Mouse (Mus musculus): ENCODE measurements around the gene Sp1. TPM values are rescaled to one million over a fixed set of nuclear protein-coding genes. Genes with fewer than 3 reads are reported as not detected.

The Sp1 gene
- 4.3 and 6.0 TPM in 2 replicates for polyA plus RNA-seq (2015; fragmentation: Nextera tagmentation; extraction: Ambion mirVana)

GRCm38 (mm10) chr15:102405489-102406195 lies at the start of gene Sp1:
Gene Sp1, plus strand, starts transcription at chr15:102406143.
- WGBS = under 1% methylated on average over 38 of the region's 38 CpGs
- ATAC-seq (ENCODE audit: low read depth) = peak; percentile 99
- peak within 1 kb of the TSS; percentile 81 for H3K4me3 ChIP-seq

DNA sequence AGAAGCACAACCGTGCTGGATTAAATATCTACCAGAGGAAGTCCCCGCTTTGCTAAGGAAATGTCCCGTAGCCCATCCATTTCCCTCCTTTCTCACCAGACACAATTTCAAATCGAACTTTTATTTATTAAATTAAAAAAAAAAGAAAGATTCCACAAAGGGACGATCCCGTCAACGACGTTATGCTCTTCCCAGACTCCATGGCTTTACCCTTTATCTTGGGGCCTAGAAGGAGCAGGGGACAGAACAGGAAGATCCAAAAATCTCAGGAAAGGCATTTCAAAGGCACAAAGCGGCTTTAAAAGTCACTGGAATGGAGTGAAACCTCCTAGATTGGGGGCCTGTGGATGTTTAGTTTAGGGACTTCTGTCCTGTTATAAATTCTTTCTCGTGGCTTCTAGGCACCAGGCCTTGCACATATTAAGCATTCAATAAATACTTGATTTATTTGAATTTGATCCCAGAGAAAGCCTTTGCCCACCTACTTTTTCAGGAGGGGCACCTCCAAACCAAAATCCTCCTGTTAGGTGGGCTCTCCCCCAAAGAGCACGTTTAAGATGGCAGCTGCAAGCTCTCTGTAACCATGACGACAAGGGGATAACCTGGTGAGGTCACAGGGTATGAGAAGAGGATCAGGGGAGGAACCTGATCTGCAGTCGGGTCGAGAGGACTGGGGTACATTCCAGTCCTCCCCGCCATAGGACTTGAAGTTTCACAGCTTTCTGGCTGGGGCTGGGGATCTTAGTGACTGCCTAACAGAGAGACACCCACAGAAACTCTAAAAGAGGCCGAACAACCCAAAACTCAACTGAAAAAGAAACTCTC lies 49.2 kb upstream of the Sp1 start:
- peak overlapping the region; percentile 38; the same call in 1 of the 2 replicates for H3K27ac ChIP-seq (replicated peaks)

More at GRCm38 (mm10) chr15:102405489-102406195, at the start of gene Sp1:
- Histone ChIP-seq H3K27ac (replicated peaks) (peak within 1 kb of the TSS; percentile 99), H3K9ac (peak within 1 kb of the TSS; percentile 88), H3K36me3 (peaks cover 28% of the 10 kb centered on the region), H3K9me3 (no peaks in the 10 kb centered on the region), H3K4me1 (replicated peaks) (peaks cover 44% of the 10 kb centered on the region), H3K27me3 (no peaks in the 10 kb centered on the region), H3K4me2 (peak within 1 kb of the TSS; percentile 65)

GRCm38 (mm10) chr15:102358126-102358525 lies 47.8 kb upstream of the Sp1 start:
- Histone ChIP-seq H3K27ac (replicated peaks) (no peak overlapping the region), H3K4me2 (peak overlapping the region; percentile 47), H3K36me3 (no peaks in the 10 kb centered on the region), H3K27me3 (peaks cover 55% of the 10 kb centered on the region), H3K9ac (peak overlapping the region; percentile 41), H3K4me3 (peak overlapping the region; percentile 16), H3K4me1 (replicated peaks) (peaks cover 41% of the 10 kb centered on the region), H3K9me3 (no peaks in the 10 kb centered on the region)
- ATAC-seq (ENCODE audit: low read depth) = no peak
- 2% methylated on average over 25 of the region's 25 CpGs for WGBS

More for the DNA sequence above, 49.2 kb upstream of the Sp1 start:
- H3K9me3 ChIP-seq = no peaks in the 10 kb centered on the region
- ATAC-seq (ENCODE audit: low read depth) = no peak
- no peaks in the 10 kb centered on the region for H3K36me3 ChIP-seq
- peaks cover 38% of the 10 kb centered on the region for H3K4me1 ChIP-seq (replicated peaks)
- H3K4me3 ChIP-seq = peak overlapping the region; percentile 49; the same call in 1 of the 2 replicates
- H3K9ac ChIP-seq = peak overlapping the region; percentile 73
- peaks cover 45% of the 10 kb centered on the region for H3K27me3 ChIP-seq
- H3K4me2 ChIP-seq = peak overlapping the region; percentile 95
- 24% methylated on average over 16 of the region's 16 CpGs for WGBS

DNA sequence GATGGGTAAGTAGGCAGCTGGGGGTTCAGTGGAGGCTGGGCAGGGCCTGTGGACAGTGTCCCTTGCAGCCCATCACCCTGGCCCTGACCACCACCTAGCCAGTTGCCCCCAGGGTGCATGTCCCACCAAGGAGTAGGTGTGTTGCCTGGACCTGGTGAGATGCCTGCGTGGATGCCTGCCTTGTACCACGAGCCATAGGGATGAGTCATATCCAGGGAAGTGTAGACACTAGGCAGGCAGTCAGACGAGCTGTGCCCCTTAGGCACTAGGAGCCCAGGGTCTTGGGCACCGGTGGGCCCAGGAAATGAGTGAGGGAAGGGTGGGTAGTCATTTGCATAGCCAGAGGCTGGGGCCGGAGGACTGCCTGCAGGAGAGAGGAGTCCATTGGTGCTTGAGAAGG lies 47.1 kb upstream of the Sp1 start:
- Histone ChIP-seq H3K9ac (0 out of 2 replicates have a peak overlapping the region, but pooled peaks have one; percentile 41), H3K4me1 (replicated peaks) (peaks cover 41% of the 10 kb centered on the region), H3K36me3 (no peaks in the 10 kb centered on the region), H3K4me2 (peak overlapping the region; percentile 47; the same call in 1 of the 2 replicates), H3K9me3 (no peaks in the 10 kb centered on the region), H3K27ac (replicated peaks) (no peak overlapping the region), H3K4me3 (0 out of 2 replicates have a peak overlapping the region, but pooled peaks have one; percentile 16), H3K27me3 (peaks cover 62% of the 10 kb centered on the region)
- 28% methylated on average over 5 of the region's 5 CpGs for WGBS
- no peak for ATAC-seq (ENCODE audit: low read depth)

DNA sequence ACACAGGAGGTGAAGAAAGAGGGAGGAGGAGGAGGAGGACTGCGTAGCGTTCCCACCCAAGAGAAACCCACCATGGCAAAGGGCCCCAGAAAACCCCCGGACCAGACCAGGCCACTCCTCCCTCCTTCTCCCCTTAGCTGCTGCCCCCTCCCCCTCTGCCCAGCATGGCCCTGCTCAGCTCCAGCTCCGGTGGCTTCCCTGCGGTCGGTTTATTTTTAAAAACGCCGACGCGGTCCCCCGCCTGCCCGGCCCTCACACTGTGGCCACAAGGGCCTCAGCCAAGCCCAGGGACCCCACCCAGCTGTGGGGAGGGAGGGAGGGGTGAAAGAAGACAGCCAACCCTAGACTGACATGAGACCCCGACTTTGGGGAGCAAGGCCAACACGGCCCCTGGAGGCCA lies 43.3 kb upstream of the Sp1 start:
- Histone ChIP-seq H3K27ac (replicated peaks) (no peak overlapping the region), H3K36me3 (no peaks in the 10 kb centered on the region), H3K9me3 (no peaks in the 10 kb centered on the region), H3K27me3 (peaks cover 53% of the 10 kb centered on the region), H3K4me3 (no peak overlapping the region), H3K9ac (peak overlapping the region; percentile 54; the same call in 1 of the 2 replicates), H3K4me2 (peak overlapping the region; percentile 26; the same call in 1 of the 2 replicates), H3K4me1 (replicated peaks) (peaks cover 36% of the 10 kb centered on the region)
- 20% methylated on average over 13 of the region's 14 CpGs for WGBS
- ATAC-seq (ENCODE audit: low read depth) = no peak

DNA sequence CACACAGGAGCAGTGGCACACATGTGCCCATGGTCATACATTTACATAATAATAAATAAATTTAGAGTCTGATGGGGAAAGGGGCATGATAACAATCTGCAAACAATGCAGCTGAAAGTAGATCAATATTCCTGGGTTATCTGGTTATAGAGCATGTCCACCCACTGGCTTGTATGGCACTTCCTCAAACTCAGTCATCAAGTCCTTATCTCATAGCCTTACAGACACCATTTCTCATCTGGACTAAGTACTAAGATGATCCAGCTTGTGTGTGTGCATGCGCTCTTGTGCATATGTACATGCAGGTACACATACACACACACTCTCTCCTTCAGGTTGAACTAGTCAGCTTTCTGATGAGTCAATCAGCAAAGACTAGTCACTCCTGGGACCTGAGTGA lies 41.3 kb upstream of the Sp1 start:
- WGBS = 97% methylated on average over 1 of the region's 1 CpGs
- peaks cover 19% of the 10 kb centered on the region for H3K4me1 ChIP-seq (replicated peaks)
- H3K9ac ChIP-seq = no peak overlapping the region
- no peak overlapping the region for H3K27ac ChIP-seq (replicated peaks)
- H3K4me2 ChIP-seq = no peak overlapping the region
- H3K9me3 ChIP-seq = no peaks in the 10 kb centered on the region
- H3K4me3 ChIP-seq = no peak overlapping the region
- peaks cover 33% of the 10 kb centered on the region for H3K27me3 ChIP-seq
- no peak for ATAC-seq (ENCODE audit: low read depth)
- no peaks in the 10 kb centered on the region for H3K36me3 ChIP-seq

DNA sequence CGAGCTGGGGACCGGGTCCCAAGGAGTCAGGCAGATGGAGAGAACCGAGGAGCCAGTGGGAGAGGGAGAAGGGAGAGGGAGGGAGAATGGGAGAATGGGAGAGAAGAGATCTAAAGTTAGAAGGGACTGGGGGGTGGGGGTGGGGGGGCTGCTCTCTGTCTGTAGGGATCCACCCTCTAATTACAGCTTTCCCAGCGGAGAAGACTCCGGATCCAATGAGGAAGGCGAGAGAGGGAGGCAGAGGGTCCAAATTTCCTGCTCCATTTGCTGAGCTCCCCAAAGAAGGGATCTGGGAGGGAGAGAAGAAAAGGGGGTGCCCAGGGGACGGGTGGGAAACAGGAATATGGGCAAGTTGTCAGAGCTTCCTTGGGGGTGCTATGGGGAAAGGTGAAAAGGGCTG lies 39.7 kb upstream of the Sp1 start:
- Histone ChIP-seq H3K9ac (peak overlapping the region; percentile 63), H3K27me3 (peaks cover 35% of the 10 kb centered on the region), H3K27ac (replicated peaks) (no peak overlapping the region), H3K36me3 (no peaks in the 10 kb centered on the region), H3K9me3 (no peaks in the 10 kb centered on the region), H3K4me2 (peak overlapping the region; percentile 53), H3K4me3 (peak overlapping the region; percentile 23), H3K4me1 (replicated peaks) (peaks cover 33% of the 10 kb centered on the region)
- 0 out of 2 replicates have a peak, but pooled peaks have one; percentile 10 for ATAC-seq (ENCODE audit: low read depth)
- WGBS = 5% methylated on average over 7 of the region's 7 CpGs

DNA sequence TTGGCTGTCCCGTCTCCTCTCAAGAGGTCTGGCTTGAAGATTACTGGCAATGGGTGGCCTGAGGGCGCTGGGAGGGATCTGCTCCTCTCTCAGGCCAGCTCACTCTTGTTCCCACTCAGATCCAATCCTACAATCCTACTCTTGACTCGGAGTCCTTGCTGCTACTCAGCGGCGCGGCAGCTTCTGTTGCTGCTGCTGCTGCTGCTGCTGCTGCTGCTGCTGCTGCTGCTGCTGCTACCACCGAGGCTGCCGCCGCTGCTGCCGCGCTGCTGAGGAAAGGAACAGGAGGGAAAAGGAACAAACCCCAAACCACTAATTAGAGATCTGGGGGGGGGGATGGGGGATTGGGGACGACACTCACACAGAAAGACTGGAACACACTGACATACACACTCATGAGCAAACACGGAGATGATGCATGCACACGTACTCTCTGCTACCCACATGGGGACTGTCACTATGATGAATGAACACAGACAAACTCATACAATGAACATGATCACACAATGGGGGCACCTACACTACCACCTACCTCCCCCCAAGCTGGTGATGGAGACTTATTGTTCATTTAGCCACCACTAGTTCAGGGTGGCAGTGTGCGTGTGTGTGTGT lies 39.1 kb upstream of the Sp1 start, which contains the start of gene Sp7:
TSS of gene Sp7 (minus strand) at position 450 of the 612 bp plus-strand sequence.
- H3K36me3 ChIP-seq = no peaks in the 10 kb centered on the region
- H3K4me3 ChIP-seq = peak within 1 kb of the TSS; percentile 23
- peak within 1 kb of the TSS; percentile 53 for H3K4me2 ChIP-seq
- peak within 1 kb of the TSS; percentile 63 for H3K9ac ChIP-seq
- H3K9me3 ChIP-seq = no peaks in the 10 kb centered on the region
- 6% methylated on average over 15 of the region's 15 CpGs for WGBS
- H3K4me1 ChIP-seq (replicated peaks) = peaks cover 33% of the 10 kb centered on the region
- H3K27ac ChIP-seq (replicated peaks) = no peak within 1 kb of the TSS
- peak; percentile 64; the same call in 1 of the 2 replicates for ATAC-seq (ENCODE audit: low read depth)
- peaks cover 35% of the 10 kb centered on the region for H3K27me3 ChIP-seq

GRCm38 (mm10) chr15:102369972-102370371 lies 36.0 kb upstream of the Sp1 start:
- peaks cover 30% of the 10 kb centered on the region for H3K4me1 ChIP-seq (replicated peaks)
- peaks cover 19% of the 10 kb centered on the region for H3K27me3 ChIP-seq
- no peak overlapping the region for H3K9ac ChIP-seq
- no peaks in the 10 kb centered on the region for H3K9me3 ChIP-seq
- H3K4me3 ChIP-seq = no peak overlapping the region
- H3K36me3 ChIP-seq = no peaks in the 10 kb centered on the region
- H3K27ac ChIP-seq (replicated peaks) = no peak overlapping the region
- 9% methylated on average over 13 of the region's 13 CpGs for WGBS
- H3K4me2 ChIP-seq = no peak overlapping the region
- no peak for ATAC-seq (ENCODE audit: low read depth)

GRCm38 (mm10) chr15:102370727-102371126 lies 35.2 kb upstream of the Sp1 start:
- Histone ChIP-seq H3K4me1 (replicated peaks) (peaks cover 30% of the 10 kb centered on the region), H3K4me3 (no peak overlapping the region), H3K27me3 (peaks cover 19% of the 10 kb centered on the region), H3K36me3 (no peaks in the 10 kb centered on the region), H3K9ac (0 out of 2 replicates have a peak overlapping the region, but pooled peaks have one; percentile 31), H3K4me2 (no peak overlapping the region), H3K9me3 (no peaks in the 10 kb centered on the region), H3K27ac (replicated peaks) (no peak overlapping the region)
- ATAC-seq (ENCODE audit: low read depth) = no peak
- 12% methylated on average over 10 of the region's 10 CpGs for WGBS

DNA sequence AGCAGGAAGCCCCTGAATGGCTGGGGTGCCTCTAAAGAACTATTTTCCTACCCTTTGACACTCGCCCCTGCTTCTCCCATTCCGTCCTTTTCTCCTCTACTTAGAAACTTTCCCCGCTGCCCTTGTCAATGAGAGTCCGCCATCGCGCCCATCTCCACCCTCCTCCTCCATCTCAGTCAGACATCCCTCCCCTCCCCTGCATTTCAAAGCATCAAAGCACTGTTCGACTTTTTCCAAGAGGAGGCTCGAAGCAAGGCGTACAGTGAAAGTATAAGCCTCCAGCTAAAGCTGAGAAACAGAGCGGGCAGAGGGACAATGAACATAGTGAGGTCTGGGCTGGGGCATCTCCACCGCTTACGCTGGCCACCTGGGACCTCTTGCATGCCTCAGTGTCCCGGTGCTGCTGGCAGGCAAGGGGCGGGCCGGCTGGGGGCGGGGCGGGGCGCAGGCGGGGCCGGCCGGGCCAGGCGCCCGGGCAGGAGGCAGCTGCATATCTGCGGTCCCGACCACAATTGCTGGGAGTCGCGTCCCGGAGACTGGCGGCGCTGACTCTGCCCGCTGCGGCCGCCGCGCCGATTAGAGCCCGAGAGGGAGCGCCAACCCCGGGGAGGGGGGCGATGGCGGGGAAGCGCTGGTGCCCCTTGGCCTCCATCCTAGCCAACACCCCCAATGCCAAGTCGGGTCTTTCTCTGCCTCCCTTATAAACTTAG lies 29.3 kb upstream of the Sp1 start:
- Histone ChIP-seq H3K4me3 (peak overlapping the region; percentile 51), H3K9ac (peak overlapping the region; percentile 75), H3K27me3 (0 out of 2 replicates have a peak, but pooled peaks cover 4% of the 10 kb centered on the region), H3K9me3 (no peaks in the 10 kb centered on the region), H3K4me2 (peak overlapping the region; percentile 84), H3K4me1 (replicated peaks) (peaks cover 19% of the 10 kb centered on the region), H3K36me3 (no peaks in the 10 kb centered on the region), H3K27ac (replicated peaks) (peak overlapping the region; percentile 73)
- under 1% methylated on average over 42 of the region's 43 CpGs for WGBS
- peak; percentile 80 for ATAC-seq (ENCODE audit: low read depth)

Data from neural tube, embryonic 13.5 days (tissue).